Mouse (Mus musculus) stomach, postnatal 0 days (tissue): Measurements from ENCODE around the gene Ctcf.

ENCODE experiments used
- CTCF ChIP-seq: IDR thresholded peaks from 2 replicates; pipeline ENCODE4 v1.5.1; 2016; ENCODE audit warnings: antibody characterized with exemption, low read depth, mild to moderate bottlenecking, moderate library complexity
- EP300 ChIP-seq: optimal IDR thresholded peaks from 2 replicates; pipeline ENCODE3; 2016; ENCODE audit warnings: antibody characterized with exemption

DNA sequence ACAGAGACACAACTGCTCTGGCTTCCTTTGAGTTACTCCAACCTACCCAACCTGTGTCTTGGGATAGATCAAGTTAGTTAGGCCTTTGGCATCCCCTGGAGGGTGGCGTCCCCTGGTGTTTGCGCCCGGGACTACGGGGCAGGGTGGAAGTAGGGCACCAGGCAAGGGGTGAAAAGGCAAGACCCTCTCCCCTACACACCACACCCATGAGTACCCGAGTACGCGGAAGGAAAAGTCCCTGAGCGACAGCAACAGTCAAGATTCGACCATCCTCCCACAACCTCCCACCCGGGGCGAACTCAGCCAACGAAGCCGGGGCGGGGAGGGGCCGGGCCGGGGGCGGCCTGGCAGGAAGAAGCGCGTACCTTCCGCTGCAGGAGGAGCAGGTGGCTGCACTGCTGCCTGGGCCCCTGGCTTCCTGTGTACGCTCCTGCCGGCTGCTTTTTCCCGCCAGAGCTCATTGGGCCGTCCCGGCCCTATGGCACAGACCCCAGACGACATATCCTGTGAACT is 49.5 kb downstream of the Ctcf start, which contains the start of gene Carmil2:
- peak; percentile 85 for TF ChIP-seq CTCF
- TF ChIP-seq EP300 = no peak
